ENCODE assay signal across 8 mouse cellular contexts in the genomic region with DNA sequence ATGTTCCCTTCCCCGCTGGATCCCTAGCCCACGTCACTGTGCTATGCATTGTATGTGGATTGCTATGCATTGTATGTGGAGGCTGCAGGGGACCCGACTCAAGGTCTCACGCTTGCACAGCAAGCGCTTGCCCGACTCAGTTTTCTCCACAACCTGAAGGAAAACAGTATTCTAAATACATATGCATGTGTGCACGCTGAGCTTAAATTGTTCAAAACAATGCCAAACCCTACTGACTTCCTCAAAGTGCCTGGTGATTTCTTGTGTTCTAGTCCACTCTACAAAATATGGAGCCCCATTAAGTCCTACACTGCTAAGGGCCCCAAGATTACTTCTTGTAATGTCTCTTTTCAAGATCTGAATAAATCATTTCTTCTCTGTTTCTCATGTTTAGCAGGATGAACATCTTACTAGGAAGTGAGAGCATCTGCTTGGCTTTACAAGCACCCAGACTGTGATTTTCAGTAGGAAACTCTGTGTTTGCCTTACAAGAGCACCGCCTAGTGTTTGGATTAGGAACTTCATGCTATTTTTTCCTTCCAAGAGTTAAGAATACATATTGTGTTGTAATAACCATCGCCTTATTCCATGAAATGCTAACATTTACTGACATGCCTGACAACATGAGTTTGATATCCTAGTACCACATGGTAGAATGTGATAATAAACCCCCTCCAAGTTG.
DNase-seq lines count a peak whose midpoint lies in the region; ATAC-seq lines count a peak whose summit lies in the region.
"Had no signal": no experiment of that assay in that cellular context is flagged by ENCODE, and none has a peak within 500 bp of the region (broad histone marks: within the 10 kb centered on the region; RNA-seq: fewer than 3 reads in every experiment).

No protein-coding gene starts in this region.

- intact Hi-C loops in gastrocnemius, postnatal 36 days (cut with DNase I) = no loop called here

- no peaks in the 10 kb centered on the region for H3K27me3 ChIP-seq in limb, embryonic 11.5 days (ENCODE audit: control insufficient read depth, insufficient read depth, low read length)
- no peaks in the 10 kb centered on the region for H3K27me3 ChIP-seq in limb, embryonic 10.5 days (ENCODE audit: low read depth, poor library complexity, severe bottlenecking)
- H3K27me3 ChIP-seq in hindbrain, embryonic 12.5 days = no peaks in the 10 kb centered on the region

- DNase-seq in limb, embryonic 11.5 days (ENCODE audit: low spot score) = peak; percentile 56
- DNase-seq in limb, embryonic 10.5 days (ENCODE audit: low spot score) = no peak
- peak; percentile 35 for DNase-seq in MEL-GATA-1-ER (ENCODE audit: extremely low read depth, low read depth)
- peak; percentile 91 for DNase-seq in embryo, embryonic 10.5 days (ENCODE audit: low spot score)
- DNase-seq in lung, postnatal 14 days = peak; percentile 44
- no peak for DNase-seq in gastrocnemius, postnatal 36 days

- peaks cover 13% of the 10 kb centered on the region; the same call in 1 of the 2 replicates for H3K4me1 ChIP-seq in limb, embryonic 11.5 days (ENCODE audit: control insufficient read depth, insufficient read depth, low read length)
- H3K4me1 ChIP-seq in limb, embryonic 10.5 days = peaks cover 30% of the 10 kb centered on the region
- H3K4me1 ChIP-seq in hindbrain, embryonic 12.5 days = peaks cover 11% of the 10 kb centered on the region

- H3K9me3 ChIP-seq in limb, embryonic 11.5 days (ENCODE audit: control insufficient read depth, low read length) = no peaks in the 10 kb centered on the region
- H3K9me3 ChIP-seq in limb, embryonic 10.5 days (replicated peaks) = no peaks in the 10 kb centered on the region
- H3K9me3 ChIP-seq in hindbrain, embryonic 12.5 days (replicated peaks) = no peaks in the 10 kb centered on the region

- H3K36me3 ChIP-seq in limb, embryonic 11.5 days (ENCODE audit: control insufficient read depth, insufficient read depth, low read length) = no peaks in the 10 kb centered on the region
- no peaks in the 10 kb centered on the region for H3K36me3 ChIP-seq in limb, embryonic 10.5 days
- no peaks in the 10 kb centered on the region for H3K36me3 ChIP-seq in hindbrain, embryonic 12.5 days

- H3K4me2 ChIP-seq in limb, embryonic 11.5 days (ENCODE audit: low read depth, severe bottlenecking) = peak overlapping the region; percentile 10; the same call in 1 of the 2 replicates
- H3K4me2 ChIP-seq in hindbrain, embryonic 12.5 days (replicated peaks) = no peak overlapping the region

- WGBS in limb, embryonic 11.5 days = 65% methylated on average over 9 of the region's 9 CpGs
- 61% methylated on average over 9 of the region's 9 CpGs for WGBS in limb, embryonic 10.5 days
- WGBS in hindbrain, embryonic 12.5 days = 67% methylated on average over 9 of the region's 9 CpGs

- ATAC-seq in limb, embryonic 11.5 days (ENCODE audit: insufficient number of reproducible peaks, low FRiP score, low TSS enrichment, low read depth) = no peak
- peak; percentile 34; the same call in 1 of the 2 replicates for ATAC-seq in hindbrain, embryonic 12.5 days (ENCODE audit: low FRiP score)

- H3K27ac ChIP-seq in limb, embryonic 11.5 days (replicated peaks; ENCODE audit: low read depth, low read length) = no peak overlapping the region
- H3K27ac ChIP-seq in limb, embryonic 10.5 days = no peak overlapping the region
- H3K27ac ChIP-seq in hindbrain, embryonic 12.5 days = no peak overlapping the region

- no peak overlapping the region for H3K4me3 ChIP-seq in limb, embryonic 11.5 days (ENCODE audit: low read depth, low read length)
- no peak overlapping the region for H3K4me3 ChIP-seq in limb, embryonic 10.5 days
- no peak overlapping the region for H3K4me3 ChIP-seq in hindbrain, embryonic 12.5 days
- H3K4me3 ChIP-seq: erythroblast, embryonic 14.5 days had no signal

- H3K9ac ChIP-seq in limb, embryonic 11.5 days (ENCODE audit: low read length) = no peak overlapping the region
- no peak overlapping the region for H3K9ac ChIP-seq in hindbrain, embryonic 12.5 days

Comparison
In these comparisons a context has a peak if more than half of its experiments do, and no peak if none do; other contexts are left out.
1. DNase-seq: peak in limb, embryonic 11.5 days (single experiment), MEL-GATA-1-ER (single experiment), embryo, embryonic 10.5 days (single experiment) and lung, postnatal 14 days (single experiment); none in limb, embryonic 10.5 days (single experiment) and gastrocnemius, postnatal 36 days (0 of 2).